Mouse (Mus musculus) embryonic facial prominence, embryonic 11.5 days (tissue): Measurements from ENCODE around the gene Hvcn1. TPM values are rescaled to one million over a fixed set of nuclear protein-coding genes. Genes with fewer than 3 reads are reported as not detected.

Experiments
- ATAC-seq: fragments of 200-750 bp; cut with Nextera tagmentation; replicated peaks from 2 replicates; pipeline ENCODE4 v1.8.0; 2017; ENCODE audit warnings: low read depth; ENCODE audit not compliant: insufficient number of reproducible peaks, low FRiP score, low TSS enrichment
- DNase-seq: peaks from one replicate; pipeline ENCODE4 v3.0.0-alpha.2; 2015; ENCODE audit warnings: low spot score
- H3K27ac ChIP-seq: fragments of 300-500 bp; sonication (generic); replicated peaks from 2 replicates; pipeline ENCODE4 v1.5.1; 2014; ENCODE audit warnings: mild to moderate bottlenecking, low read depth, low read length, control low read depth
- H3K27me3 ChIP-seq: fragments of 300-500 bp; sonication (generic); 2 replicates; pipeline ENCODE4 v1.6.1; 2014; ENCODE audit warnings: mild to moderate bottlenecking, low read length, moderate library complexity, mixed read lengths; ENCODE audit not compliant: control insufficient read depth, insufficient read depth
- H3K36me3 ChIP-seq: fragments of 300-500 bp; sonication (generic); replicated peaks from 2 replicates; pipeline ENCODE4 v1.6.1; 2014; ENCODE audit warnings: low read depth, mild to moderate bottlenecking, low read length, moderate library complexity, mixed read lengths; ENCODE audit not compliant: control insufficient read depth, insufficient read depth
- H3K4me1 ChIP-seq: fragments of 300-500 bp; sonication (generic); 2 replicates; pipeline ENCODE4 v1.6.1; 2014; ENCODE audit warnings: low read length, mixed read lengths; ENCODE audit not compliant: control insufficient read depth, insufficient read depth
- H3K4me2 ChIP-seq: fragments of 300-500 bp; sonication (generic); 2 replicates; pipeline ENCODE4 v1.6.1; 2014; ENCODE audit warnings: low read depth, mild to moderate bottlenecking, control low read depth, low read length, moderate library complexity
- H3K4me3 ChIP-seq: fragments of 300-500 bp; sonication (generic); 2 replicates; pipeline ENCODE4 v1.5.1; 2014; ENCODE audit warnings: low read depth, low read length, control low read depth
- H3K9ac ChIP-seq: fragments of 300-500 bp; sonication (generic); replicated peaks from 2 replicates; pipeline ENCODE4 v1.6.1; 2014; ENCODE audit warnings: mild to moderate bottlenecking, control low read depth, low read length
- H3K9me3 ChIP-seq: fragments of 300-500 bp; sonication (generic); replicated peaks from 2 replicates; pipeline ENCODE4 v1.6.1; 2016; ENCODE audit warnings: mild to moderate bottlenecking, low read length, inconsistent platforms, mixed read lengths; ENCODE audit not compliant: control insufficient read depth
- WGBS: fragments of 180-500 bp; shearing (Covaris S2); extraction: QIAGEN DNeasy Blood & Tissue Kit; methylation state at CpG from one replicate; pipeline ENCODE4 v1.1.7; 2014; 5-methylcytosine and 5-hydroxymethylcytosine counted together
- polyA plus RNA-seq: library from polyadenylated mRNA; unstranded; fragments of >200 nt; fragmentation: Nextera tagmentation; extraction: Ambion mirVana; gene quantifications from 2 replicates; pipeline ENCODE4 v1.2.1, GENCODE M21; 2014

Hvcn1 gene
- polyA plus RNA-seq, 1 experiment from 2014 or later, result 10.8 TPM

DNA sequence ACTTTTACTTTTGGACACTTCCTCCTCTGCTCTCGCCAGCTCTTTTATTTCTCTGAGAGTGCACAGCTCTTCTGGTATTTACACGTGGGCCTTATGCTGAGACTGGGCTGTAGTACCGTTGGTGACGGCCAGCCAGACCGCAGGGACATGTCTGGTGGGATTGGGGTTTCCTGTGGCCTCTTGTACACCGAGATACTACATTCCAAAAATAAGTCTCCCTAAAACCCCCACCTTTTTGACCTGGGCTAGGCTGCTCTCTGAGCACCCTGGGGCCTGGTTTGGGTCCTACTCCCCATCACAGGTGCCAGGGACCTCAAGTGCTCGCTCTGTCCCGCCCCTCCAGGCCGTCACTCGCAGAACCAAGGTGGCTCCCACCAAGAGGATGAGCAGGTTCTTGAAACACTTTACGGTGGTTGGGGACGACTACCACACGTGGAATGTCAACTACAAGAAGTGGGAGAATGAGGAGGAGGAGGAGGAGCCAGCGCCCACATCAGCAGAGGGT, 26.5 kb downstream of the Hvcn1 start:
- no peak for ATAC-seq
- DNase-seq, result no peak
- Histone ChIP-seq H3K36me3 (no peaks in the 10 kb centered on the region; the same call in 1 of the 2 replicates), H3K27ac (no peak overlapping the region), H3K4me1 (no peaks in the 10 kb centered on the region), H3K27me3 (no peaks in the 10 kb centered on the region), H3K4me3 (no peak overlapping the region), H3K9me3 (no peaks in the 10 kb centered on the region), H3K9ac (no peak overlapping the region), H3K4me2 (no peak overlapping the region)
- 90% methylated on average over 14 of the region's 14 CpGs for WGBS

DNA sequence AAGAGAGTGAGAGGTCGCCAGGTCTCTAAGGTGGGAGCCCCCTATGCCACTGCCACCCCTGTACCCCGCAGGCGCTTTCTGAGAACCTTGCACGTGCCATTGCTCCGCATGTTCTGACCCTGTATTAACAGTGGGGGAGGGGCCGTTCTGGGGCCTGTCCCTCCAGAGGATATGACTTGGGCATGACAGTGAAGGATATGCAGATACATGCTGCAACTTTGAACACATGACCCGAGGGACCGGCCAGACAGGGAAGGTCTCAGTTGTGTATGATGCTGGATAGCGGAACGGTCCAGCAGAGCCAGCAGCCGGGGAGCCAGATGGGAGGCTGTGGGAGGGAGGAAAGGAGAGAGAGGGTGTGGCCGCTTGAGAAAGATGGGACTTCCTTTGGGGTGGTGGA, 27.1 kb downstream of the Hvcn1 start:
- H3K4me1 ChIP-seq, result no peaks in the 10 kb centered on the region
- DNase-seq (no peak), ATAC-seq (peak; percentile 54; the same call in 1 of the 2 replicates)
- H3K9ac ChIP-seq, result no peak overlapping the region
- no peak overlapping the region for H3K4me2 ChIP-seq
- 89% methylated on average over 12 of the region's 12 CpGs for WGBS
- no peaks in the 10 kb centered on the region for H3K27me3 ChIP-seq
- no peak overlapping the region for H3K27ac ChIP-seq
- H3K4me3 ChIP-seq, result no peak overlapping the region
- no peaks in the 10 kb centered on the region; the same call in 1 of the 2 replicates for H3K36me3 ChIP-seq
- no peaks in the 10 kb centered on the region for H3K9me3 ChIP-seq

DNA sequence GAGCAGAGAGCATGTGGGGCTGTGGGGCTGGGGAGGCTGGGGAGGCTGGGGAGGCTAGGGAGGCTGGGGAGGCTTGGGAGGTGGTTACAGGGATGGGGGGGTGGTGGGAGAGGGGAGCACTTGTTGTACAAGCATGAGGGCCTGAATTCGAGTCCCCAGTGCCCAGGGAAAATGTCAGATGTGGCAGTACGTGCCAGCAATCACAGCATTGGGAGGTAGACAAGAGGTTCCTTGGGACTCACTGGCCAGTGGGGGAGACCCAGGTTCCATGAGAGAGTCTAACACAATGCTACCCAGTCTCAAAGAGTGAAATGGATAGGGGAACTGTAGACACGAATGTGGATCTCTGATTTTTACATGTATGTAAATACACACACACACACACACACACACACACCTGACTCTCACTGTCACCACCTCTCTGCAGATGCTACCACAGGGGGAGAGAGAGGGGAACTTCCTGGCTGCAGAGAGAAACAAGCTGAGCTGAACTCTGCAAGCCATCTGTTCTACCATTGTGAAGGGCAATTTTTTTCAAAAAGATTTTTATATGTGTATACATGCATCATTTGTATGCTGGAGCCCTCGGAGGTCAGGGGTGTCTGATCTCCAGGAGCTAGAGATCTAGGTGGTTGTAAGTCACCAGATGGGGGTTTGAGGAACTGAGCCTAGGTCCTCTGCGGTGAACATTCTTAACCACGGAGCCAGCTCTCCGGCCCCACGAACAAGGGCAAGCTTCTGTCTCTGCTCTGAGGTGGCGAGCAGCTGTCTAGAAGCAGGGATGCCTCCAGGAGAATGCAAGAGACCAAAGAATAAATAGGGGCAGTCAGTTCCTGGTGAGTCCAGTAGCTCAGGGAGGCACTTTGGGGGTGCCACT, 28.0 kb downstream of the Hvcn1 start:
- no peaks in the 10 kb centered on the region; the same call in 1 of the 2 replicates for H3K36me3 ChIP-seq
- no peak overlapping the region for H3K4me3 ChIP-seq
- no peak for ATAC-seq
- no peaks in the 10 kb centered on the region for H3K27me3 ChIP-seq
- H3K9me3 ChIP-seq, result no peaks in the 10 kb centered on the region
- H3K4me1 ChIP-seq, result no peaks in the 10 kb centered on the region; the same call in 1 of the 2 replicates
- H3K27ac ChIP-seq, result peak overlapping the region; percentile 5; the same call in 1 of the 2 replicates
- H3K9ac ChIP-seq, result no peak overlapping the region
- no peak for DNase-seq
- 72% methylated on average over 9 of the region's 9 CpGs for WGBS
- no peak overlapping the region for H3K4me2 ChIP-seq

DNA sequence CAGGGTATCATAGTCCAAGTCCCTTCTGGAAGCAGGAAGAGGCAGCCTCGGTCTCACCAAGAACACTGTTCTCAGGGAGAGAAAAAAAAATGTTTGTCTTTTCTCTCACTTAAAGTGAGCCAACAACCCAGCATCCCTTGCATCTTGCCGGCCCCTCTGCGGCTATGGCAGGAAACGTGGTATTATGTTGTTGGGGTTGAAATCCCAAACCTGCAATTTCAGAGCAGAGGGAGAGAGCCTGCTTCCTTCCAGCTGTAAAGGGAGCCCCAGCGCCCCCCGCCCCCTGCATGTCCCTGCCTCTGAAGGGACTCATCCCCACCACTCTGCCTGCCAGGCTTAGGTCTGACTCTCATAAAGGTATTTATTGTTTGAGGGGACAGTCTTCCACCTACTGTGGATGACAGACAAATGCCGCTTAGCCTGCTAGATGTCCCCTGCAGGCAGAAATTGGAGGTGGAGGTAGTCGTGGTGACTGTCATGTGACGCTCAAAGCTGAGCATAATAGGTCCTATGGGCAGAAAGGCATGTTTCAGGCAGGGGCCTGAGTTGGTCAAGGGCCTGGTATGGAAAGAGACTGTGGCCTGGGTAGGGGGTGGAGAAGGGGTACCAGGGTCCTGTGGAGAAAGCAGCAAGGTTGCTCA, 28.7 kb downstream of the Hvcn1 start:
- Histone ChIP-seq H3K27me3 (no peaks in the 10 kb centered on the region), H3K9me3 (no peaks in the 10 kb centered on the region), H3K4me3 (no peak overlapping the region), H3K4me2 (no peak overlapping the region), H3K36me3 (no peaks in the 10 kb centered on the region; the same call in 1 of the 2 replicates), H3K4me1 (no peaks in the 10 kb centered on the region; the same call in 1 of the 2 replicates), H3K9ac (no peak overlapping the region), H3K27ac (0 out of 2 replicates have a peak overlapping the region, but pooled peaks have one; percentile 5)
- DNase-seq (peak; percentile 34), ATAC-seq (no peak)
- 46% methylated on average over 9 of the region's 9 CpGs for WGBS

DNA sequence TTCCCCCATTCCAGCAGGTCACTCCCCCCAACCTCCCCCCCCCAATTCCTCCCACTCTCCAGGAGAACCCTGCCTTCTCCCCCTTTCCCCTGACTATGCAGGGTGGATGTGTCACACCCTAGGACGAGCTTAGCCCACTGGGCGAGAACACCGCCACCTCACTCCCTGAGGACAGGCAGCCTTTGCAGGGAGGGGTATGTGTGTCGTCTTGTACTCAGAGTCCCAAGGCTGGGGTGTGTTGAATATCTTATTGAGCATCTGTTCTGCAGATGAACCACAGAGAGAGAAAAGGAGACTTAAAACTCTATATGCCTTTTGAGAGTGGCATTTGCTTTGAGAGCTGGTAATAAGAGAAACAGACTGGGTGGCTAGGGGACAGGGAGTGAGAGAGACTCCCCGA, 30.6 kb downstream of the Hvcn1 start:
- Histone ChIP-seq H3K9me3 (no peaks in the 10 kb centered on the region), H3K36me3 (peaks cover 3% of the 10 kb centered on the region), H3K4me1 (no peaks in the 10 kb centered on the region; the same call in 1 of the 2 replicates), H3K27me3 (no peaks in the 10 kb centered on the region), H3K4me3 (no peak overlapping the region), H3K9ac (no peak overlapping the region), H3K27ac (no peak overlapping the region), H3K4me2 (no peak overlapping the region)
- WGBS, result 72% methylated on average over 5 of the region's 5 CpGs
- ATAC-seq, result no peak
- DNase-seq, result no peak

- 79% methylated on average over 7 of the region's 7 CpGs for WGBS
- Histone ChIP-seq H3K27ac (no peak overlapping the region), H3K27me3 (no peaks in the 10 kb centered on the region), H3K36me3 (peaks cover 3% of the 10 kb centered on the region), H3K4me1 (no peaks in the 10 kb centered on the region; the same call in 1 of the 2 replicates), H3K4me3 (no peak overlapping the region), H3K9me3 (no peaks in the 10 kb centered on the region), H3K4me2 (no peak overlapping the region), H3K9ac (no peak overlapping the region)
- ATAC-seq (no peak), DNase-seq (no peak)
These were observed 33.0 kb downstream of the Hvcn1 start for GRCm38 (mm10) chr5:122239618-122240017.

- Histone ChIP-seq H3K4me1 (no peaks in the 10 kb centered on the region; the same call in 1 of the 2 replicates), H3K4me3 (no peak overlapping the region), H3K36me3 (peaks cover 3% of the 10 kb centered on the region), H3K9me3 (no peaks in the 10 kb centered on the region), H3K9ac (no peak overlapping the region), H3K4me2 (no peak overlapping the region), H3K27ac (no peak overlapping the region), H3K27me3 (no peaks in the 10 kb centered on the region)
- ATAC-seq, result no peak
- no peak for DNase-seq
- 87% methylated on average over 11 of the region's 11 CpGs for WGBS
These were observed 33.9 kb downstream of the Hvcn1 start for GRCm38 (mm10) chr5:122240521-122240920.
